Mouse (Mus musculus): ENCODE data around the gene Ccnd3.

DNA sequence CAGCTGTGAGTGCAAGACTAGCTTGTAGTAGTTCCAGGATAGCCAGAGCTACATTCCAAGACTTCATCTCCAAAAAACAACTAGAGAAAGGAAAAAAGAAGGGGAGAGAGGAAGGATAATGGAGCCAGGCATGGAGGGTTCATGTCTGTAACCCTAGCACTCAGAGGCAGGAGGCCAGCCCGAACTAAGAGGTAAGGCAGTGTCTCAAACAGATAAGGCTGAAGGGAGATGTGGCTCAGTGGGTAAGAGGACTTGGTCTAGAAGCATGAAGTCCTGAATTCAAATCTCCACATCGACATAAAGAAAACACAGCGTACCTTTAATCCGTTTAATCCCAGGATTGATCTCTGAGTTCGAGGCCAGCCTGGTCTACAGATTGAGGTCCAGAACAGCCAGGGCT lies 27.5 kb downstream of the Ccnd3 start:
- TF ChIP-seq CTCF (conservative IDR thresholded peaks at IDR 0.05; ENCODE audit: low read length) (no peak), POU5F1 (IDR thresholded peaks at IDR 0.05; ENCODE audit: borderline replicate concordance, low read length) (no peak)

Measured in E14TG2a.4 (cell line).